Mouse (Mus musculus) heart, postnatal 25 days (tissue): ENCODE data around the gene Gm14744. TPM values are rescaled to one million over a fixed set of nuclear protein-coding genes. Genes with fewer than 3 reads are reported as not detected.
"Not testable (repeated sequence)": the region's sequence is repeated elsewhere in the genome, so short reads cannot be mapped to it uniquely, and the experiment has no call there.

Source experiments
- DNase-seq: peaks from one replicate; pipeline ENCODE4 v3.0.0; 2022; ENCODE audit warnings: low spot score
- intact Hi-C: fragments of 180-260 bp; cut with DNase I; formaldehyde crosslinking; loops from one replicate; pipeline ENCODE4 v1.15.1; 2025
- total RNA-seq, 2 experiments: library from RNA; stranded (reverse); gene quantifications; 2 replicates each; pipeline ENCODE4 v1.2.3; 2021

Gene Gm14744
- not detected for total RNA-seq

GRCm38 (mm10) chrX:77864458-77864857, at the start of gene Gm14744:
TSS of gene Gm14744 (plus strand) at chrX:77864758.
- DNase-seq, intact Hi-C loops: not testable (repeated sequence)

GRCm38 (mm10) chrX:77853523-77853922, 11.0 kb upstream of the Gm14744 start, which contains the start of gene Pbsn:
TSS of gene Pbsn (minus strand) at chrX:77853623.
- intact Hi-C loops: no loop called here
- DNase-seq: no peak

GRCm38 (mm10) chrX:77880033-77880432, 15.5 kb downstream of the Gm14744 start:
- DNase-seq, intact Hi-C loops: not testable (repeated sequence)

Other genes starting within 250 kb of the Gm14744 start
- 10 to 100 TPM; 14.9 to 15.4 TPM for gene Prkx, start 68.5 kb upstream of the Gm14744 start, total RNA-seq
- not detected for gene Pbsn, start 11.1 kb upstream of the Gm14744 start, total RNA-seq
- not detected for gene 5430402E10Rik, start 60.3 kb downstream of the Gm14744 start, total RNA-seq
- not detected for gene Obp1a, start 226.6 kb downstream of the Gm14744 start, total RNA-seq